Mouse (Mus musculus) hindbrain, embryonic 13.5 days (tissue): Measurements from ENCODE around the gene Mpl. TPM values are rescaled to one million over a fixed set of nuclear protein-coding genes. Genes with fewer than 3 reads are reported as not detected.

Experiments used
- ATAC-seq: fragments of 200-750 bp; cut with Nextera tagmentation; 2 replicates; pipeline ENCODE4 v1.8.0; 2017; ENCODE audit warnings: moderate TSS enrichment; ENCODE audit not compliant: low FRiP score
- H3K27ac ChIP-seq: fragments of 300-500 bp; sonication (generic); 2 replicates; pipeline ENCODE4 v1.5.1; 2015; ENCODE audit warnings: inconsistent platforms, mild to moderate bottlenecking, moderate library complexity
- H3K27me3 ChIP-seq: fragments of 300-500 bp; sonication (generic); 2 replicates; pipeline ENCODE4 v1.6.1; 2015; ENCODE audit warnings: mild to moderate bottlenecking, inconsistent platforms
- H3K36me3 ChIP-seq: fragments of 300-500 bp; sonication (generic); 2 replicates; pipeline ENCODE4 v1.6.1; 2015; ENCODE audit warnings: mild to moderate bottlenecking, inconsistent platforms
- H3K4me1 ChIP-seq: fragments of 300-500 bp; sonication (generic); replicated peaks from 2 replicates; pipeline ENCODE4 v1.6.1; 2015; ENCODE audit warnings: inconsistent platforms
- H3K4me2 ChIP-seq: fragments of 300-500 bp; sonication (generic); 2 replicates; pipeline ENCODE4 v1.6.1; 2015; ENCODE audit warnings: inconsistent platforms, mild to moderate bottlenecking, moderate library complexity
- H3K4me3 ChIP-seq: fragments of 300-500 bp; sonication (generic); 2 replicates; pipeline ENCODE4 v1.5.1; 2015; ENCODE audit warnings: mild to moderate bottlenecking, inconsistent platforms
- H3K9ac ChIP-seq: fragments of 300-500 bp; sonication (generic); 2 replicates; pipeline ENCODE4 v1.6.1; 2015; ENCODE audit warnings: mild to moderate bottlenecking, inconsistent platforms
- H3K9me3 ChIP-seq: fragments of 300-500 bp; sonication (generic); 2 replicates; pipeline ENCODE4 v1.6.1; 2016; ENCODE audit warnings: inconsistent platforms
- WGBS: fragments of 180-500 bp; shearing (Covaris S2); methylation state at CpG from one replicate; pipeline ENCODE4 v1.1.7; 2015; 5-methylcytosine and 5-hydroxymethylcytosine counted together
- polyA plus RNA-seq: library from polyadenylated mRNA; unstranded; fragments of >200 nt; fragmentation: Nextera tagmentation; extraction: Ambion mirVana; gene quantifications from 2 replicates; pipeline ENCODE4 v1.2.1, GENCODE M21; 2015

The Mpl gene
- 0.26 and 0.32 TPM in 2 replicates for polyA plus RNA-seq

DNA sequence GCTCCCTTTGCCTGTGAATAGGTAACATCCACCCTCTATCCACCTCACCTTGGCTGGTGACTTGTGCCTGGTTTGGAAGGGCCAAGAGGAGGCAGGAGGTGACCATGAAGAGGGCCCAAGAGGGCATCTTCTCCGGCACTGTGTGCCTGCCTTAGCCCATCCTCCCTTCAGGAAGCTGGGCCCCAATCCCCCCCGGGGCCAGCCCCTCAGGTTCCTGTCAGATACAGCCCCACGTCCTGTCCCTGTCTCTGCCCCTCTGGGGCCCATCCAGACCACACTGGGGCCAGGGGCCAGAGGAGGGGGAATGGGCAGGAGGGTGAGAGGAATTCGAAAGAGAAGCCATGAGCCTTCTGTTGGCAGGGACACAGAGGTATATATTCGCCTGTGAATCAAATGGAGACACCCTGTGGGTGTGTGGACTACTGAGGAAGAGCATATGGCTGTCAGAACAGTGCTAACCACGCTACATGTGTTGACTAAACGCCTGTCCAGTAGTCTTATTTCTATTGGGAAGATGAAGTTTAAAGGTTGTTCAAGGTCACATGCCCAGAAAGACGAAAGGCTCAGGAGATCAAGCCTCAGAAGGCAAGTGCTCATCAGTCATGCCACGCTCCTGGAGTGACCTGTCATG, at the start of gene Mpl:
TSS of gene Mpl (minus strand) at position 169 of the 631 bp plus-strand sequence.
- Histone ChIP-seq H3K27me3 (no peaks in the 10 kb centered on the region), H3K9me3 (no peaks in the 10 kb centered on the region), H3K36me3 (no peaks in the 10 kb centered on the region), H3K4me3 (no peak within 1 kb of the TSS), H3K27ac (no peak within 1 kb of the TSS), H3K9ac (no peak within 1 kb of the TSS), H3K4me2 (no peak within 1 kb of the TSS), H3K4me1 (no peaks in the 10 kb centered on the region)
- ATAC-seq: no peak
- 72% methylated on average over 9 of the region's 9 CpGs for WGBS

DNA sequence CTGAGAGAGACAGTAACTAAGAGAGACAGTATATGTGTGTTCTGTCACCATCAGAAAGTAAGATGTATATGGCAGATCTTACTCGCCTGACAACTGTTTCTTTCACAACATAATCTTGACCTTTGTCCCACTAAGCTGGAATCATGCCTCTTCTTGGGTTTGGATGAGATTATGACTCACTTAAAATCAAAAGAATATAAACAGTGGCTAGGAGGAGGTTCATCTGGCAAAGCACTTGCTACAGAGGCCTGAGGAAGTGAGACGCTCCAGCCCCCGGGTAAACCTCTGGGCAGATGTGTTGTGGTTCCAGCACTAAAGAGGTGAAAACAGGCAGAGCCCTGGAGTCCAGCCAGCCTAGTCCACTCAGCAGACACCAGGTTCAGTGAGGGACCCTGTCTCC, 48.2 kb upstream of the Mpl start:
- no peak for ATAC-seq
- Histone ChIP-seq H3K36me3 (no peaks in the 10 kb centered on the region), H3K9ac (no peak overlapping the region), H3K4me2 (no peak overlapping the region), H3K9me3 (no peaks in the 10 kb centered on the region), H3K27me3 (no peaks in the 10 kb centered on the region), H3K27ac (no peak overlapping the region), H3K4me3 (no peak overlapping the region), H3K4me1 (no peaks in the 10 kb centered on the region)
- WGBS: 91% methylated on average over 3 of the region's 3 CpGs

DNA sequence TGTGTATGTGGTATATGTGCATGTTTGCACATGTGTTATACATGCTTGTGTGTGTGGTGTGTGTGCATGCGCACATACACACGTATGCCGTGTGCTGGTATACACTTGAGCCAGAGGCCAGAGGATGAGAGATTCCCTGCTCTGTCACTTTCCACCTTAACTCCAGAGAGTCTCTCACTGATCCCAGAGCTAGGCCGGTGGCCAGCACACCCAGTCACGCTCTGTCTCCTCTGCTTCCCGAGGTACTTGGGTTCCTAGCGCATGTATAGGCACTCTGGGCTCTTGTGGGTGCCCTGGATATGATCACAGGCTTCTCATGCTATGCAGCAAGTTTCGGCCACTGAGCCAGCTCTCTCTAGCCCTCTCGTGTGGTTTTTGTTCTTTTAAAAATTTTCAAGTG, 43.5 kb upstream of the Mpl start:
- 60% methylated on average over 9 of the region's 9 CpGs for WGBS
- no peak overlapping the region for H3K4me2 ChIP-seq
- no peak overlapping the region for H3K4me3 ChIP-seq
- H3K9me3 ChIP-seq: no peaks in the 10 kb centered on the region
- no peak for ATAC-seq
- no peaks in the 10 kb centered on the region for H3K36me3 ChIP-seq
- no peak overlapping the region for H3K9ac ChIP-seq
- H3K27me3 ChIP-seq: no peaks in the 10 kb centered on the region
- no peaks in the 10 kb centered on the region for H3K4me1 ChIP-seq
- H3K27ac ChIP-seq: no peak overlapping the region

DNA sequence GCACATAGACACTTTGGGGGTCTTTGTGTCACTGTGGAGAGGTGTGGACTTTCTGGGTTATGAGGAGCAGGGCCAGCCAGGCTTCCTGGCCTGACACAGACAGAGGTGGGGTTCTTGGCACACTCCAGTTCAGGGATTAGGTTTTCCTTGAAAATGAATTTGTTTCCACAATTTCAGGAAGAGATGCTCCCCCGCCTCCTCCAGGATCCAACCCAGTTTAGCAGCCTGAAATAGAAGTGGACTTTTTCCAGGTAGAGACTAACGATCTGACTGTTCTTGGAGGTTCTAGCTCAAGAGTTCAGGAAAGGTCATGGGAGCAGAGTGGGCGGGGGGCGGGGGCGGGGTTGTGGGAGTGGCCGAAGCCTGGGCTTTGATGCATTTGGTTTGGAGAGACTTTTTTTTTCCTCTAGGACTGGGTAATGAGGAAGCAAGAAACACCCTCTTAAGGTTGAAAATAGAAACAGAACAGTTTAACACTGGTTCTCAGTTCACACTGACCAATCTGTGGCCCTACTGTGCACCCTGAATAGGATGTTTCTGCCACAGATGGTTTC, 42.9 kb upstream of the Mpl start:
- Histone ChIP-seq H3K4me2 (no peak overlapping the region), H3K9me3 (no peaks in the 10 kb centered on the region), H3K4me1 (no peaks in the 10 kb centered on the region), H3K4me3 (no peak overlapping the region), H3K9ac (no peak overlapping the region), H3K36me3 (no peaks in the 10 kb centered on the region), H3K27me3 (no peaks in the 10 kb centered on the region), H3K27ac (no peak overlapping the region)
- WGBS: 48% methylated on average over 6 of the region's 6 CpGs
- no peak for ATAC-seq

DNA sequence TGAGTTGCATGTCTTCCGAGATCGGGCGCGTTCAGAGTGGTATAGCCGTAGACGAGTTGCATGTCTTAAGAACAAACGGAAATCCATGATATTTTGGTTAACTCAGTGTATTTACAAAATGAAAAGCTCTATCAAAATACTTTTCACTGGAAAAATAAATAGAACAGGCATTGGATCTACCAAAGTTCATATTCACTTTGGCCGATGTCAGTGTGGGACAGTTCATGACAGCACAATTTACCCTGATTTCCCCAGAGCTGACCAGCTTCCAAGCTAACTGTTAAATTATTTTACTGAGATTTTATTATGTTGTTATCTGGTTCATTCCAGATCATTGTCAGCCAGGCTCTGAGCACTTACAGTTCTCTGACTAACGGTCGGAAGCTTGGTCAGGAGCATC, 33.1 kb upstream of the Mpl start:
- Histone ChIP-seq H3K4me3 (no peak overlapping the region), H3K27ac (no peak overlapping the region), H3K4me1 (no peaks in the 10 kb centered on the region), H3K9ac (no peak overlapping the region), H3K27me3 (no peaks in the 10 kb centered on the region), H3K36me3 (no peaks in the 10 kb centered on the region), H3K4me2 (no peak overlapping the region), H3K9me3 (no peaks in the 10 kb centered on the region)
- 93% methylated on average over 10 of the region's 10 CpGs for WGBS
- ATAC-seq: no peak

DNA sequence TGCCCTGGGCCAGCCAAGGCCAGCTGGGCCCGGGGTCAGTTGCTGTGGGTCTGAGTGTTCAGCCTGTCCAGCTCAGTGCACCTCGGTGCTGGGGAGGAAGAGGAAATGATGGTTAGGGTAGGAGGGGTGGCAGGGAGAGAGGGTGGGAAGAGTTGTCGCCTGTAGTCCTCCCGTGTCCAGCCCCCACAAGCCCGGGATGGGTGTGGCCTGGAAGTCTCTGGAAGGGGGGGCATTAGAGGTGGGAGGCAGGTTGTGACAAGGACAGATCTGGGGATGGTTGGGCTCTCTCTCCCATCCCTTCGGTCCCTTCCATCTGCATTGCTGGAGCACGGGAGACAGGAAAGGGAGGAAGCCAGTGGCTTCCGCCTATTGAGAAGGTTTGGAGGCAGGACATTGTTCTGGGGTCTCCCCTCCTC, 32.4 kb upstream of the Mpl start, which contains the start of gene Tie1:
TSS of gene Tie1 (minus strand) at position 345 of the 416 bp plus-strand sequence.
- H3K4me2 ChIP-seq: no peak within 1 kb of the TSS

DNA sequence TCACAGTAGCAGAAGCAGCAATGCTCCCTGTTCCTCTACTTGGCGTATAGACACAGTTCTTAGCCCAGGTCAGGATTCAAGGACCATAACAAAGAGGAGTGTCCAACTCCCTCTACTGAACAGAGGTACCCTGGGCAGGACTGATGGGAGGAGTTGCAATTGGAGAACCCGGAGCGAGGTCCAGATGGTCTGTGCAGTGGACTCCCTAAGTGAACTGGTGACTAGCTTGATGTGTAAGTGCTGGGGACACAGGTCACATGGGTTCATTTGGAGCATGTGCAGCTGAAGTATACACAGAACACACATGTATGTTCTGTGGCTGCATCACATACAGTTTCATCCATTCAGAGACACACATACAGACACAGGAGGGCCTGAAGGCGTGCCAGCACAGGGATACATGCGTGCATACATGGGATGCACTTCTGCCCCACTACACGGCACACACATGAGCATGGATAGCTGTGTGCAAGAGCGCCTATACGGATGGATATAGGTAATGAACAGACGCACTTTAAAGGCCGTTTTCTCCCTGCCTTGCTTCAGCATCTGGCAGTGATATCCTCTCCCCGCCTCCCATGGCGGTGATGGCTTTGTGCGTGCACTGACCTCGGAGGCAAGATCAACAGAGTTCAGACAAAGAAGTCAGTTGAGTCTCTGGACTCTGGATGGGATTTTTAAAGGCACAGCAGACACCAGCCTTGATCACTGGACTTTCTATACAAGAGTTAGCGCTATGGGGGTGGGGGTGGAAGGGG, 19.6 kb upstream of the Mpl start:
- 0 out of 2 replicates have a peak overlapping the region, but pooled peaks have one; percentile 5 for H3K9ac ChIP-seq
- no peak overlapping the region for H3K27ac ChIP-seq
- no peak for ATAC-seq
- no peaks in the 10 kb centered on the region for H3K9me3 ChIP-seq
- peaks cover 9% of the 10 kb centered on the region for H3K4me1 ChIP-seq
- no peak overlapping the region for H3K4me3 ChIP-seq
- no peaks in the 10 kb centered on the region for H3K27me3 ChIP-seq
- no peaks in the 10 kb centered on the region for H3K36me3 ChIP-seq
- 37% methylated on average over 15 of the region's 15 CpGs for WGBS
- no peak overlapping the region for H3K4me2 ChIP-seq

More for the DNA sequence above, 32.4 kb upstream of the Mpl start, which contains the start of gene Tie1:
- H3K27me3 ChIP-seq: no peaks in the 10 kb centered on the region
- H3K27ac ChIP-seq: no peak within 1 kb of the TSS
- H3K4me1 ChIP-seq: no peaks in the 10 kb centered on the region
- H3K36me3 ChIP-seq: no peaks in the 10 kb centered on the region
- no peaks in the 10 kb centered on the region for H3K9me3 ChIP-seq
- ATAC-seq: no peak
- no peak within 1 kb of the TSS for H3K4me3 ChIP-seq
- WGBS: 82% methylated on average over 8 of the region's 8 CpGs
- no peak within 1 kb of the TSS for H3K9ac ChIP-seq

DNA sequence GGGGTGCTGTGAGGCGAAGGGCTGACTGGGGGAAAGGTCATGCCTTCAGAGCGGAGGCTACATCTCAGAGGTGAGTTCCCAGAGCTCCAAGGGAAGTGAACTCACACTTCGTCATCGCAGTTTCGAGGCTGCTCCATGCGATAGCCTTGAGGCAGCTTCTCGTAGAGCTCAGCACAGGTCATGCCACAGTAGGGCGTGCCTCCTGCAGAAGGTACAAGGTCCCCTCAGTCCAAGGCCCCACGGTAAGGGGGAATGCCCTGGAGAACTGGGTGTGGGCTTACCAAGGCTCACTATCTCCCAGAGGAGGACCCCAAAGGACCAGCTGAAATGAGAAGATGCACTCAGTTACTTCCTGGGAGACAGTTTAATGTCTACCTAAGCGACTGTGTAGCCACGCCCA, 15.4 kb upstream of the Mpl start:
- H3K4me3 ChIP-seq: no peak overlapping the region
- no peak for ATAC-seq
- H3K27ac ChIP-seq: no peak overlapping the region
- no peak overlapping the region for H3K9ac ChIP-seq
- H3K27me3 ChIP-seq: no peaks in the 10 kb centered on the region
- H3K4me2 ChIP-seq: no peak overlapping the region
- no peaks in the 10 kb centered on the region for H3K36me3 ChIP-seq
- WGBS: 94% methylated on average over 11 of the region's 11 CpGs
- H3K4me1 ChIP-seq: peaks cover 9% of the 10 kb centered on the region
- no peaks in the 10 kb centered on the region for H3K9me3 ChIP-seq

DNA sequence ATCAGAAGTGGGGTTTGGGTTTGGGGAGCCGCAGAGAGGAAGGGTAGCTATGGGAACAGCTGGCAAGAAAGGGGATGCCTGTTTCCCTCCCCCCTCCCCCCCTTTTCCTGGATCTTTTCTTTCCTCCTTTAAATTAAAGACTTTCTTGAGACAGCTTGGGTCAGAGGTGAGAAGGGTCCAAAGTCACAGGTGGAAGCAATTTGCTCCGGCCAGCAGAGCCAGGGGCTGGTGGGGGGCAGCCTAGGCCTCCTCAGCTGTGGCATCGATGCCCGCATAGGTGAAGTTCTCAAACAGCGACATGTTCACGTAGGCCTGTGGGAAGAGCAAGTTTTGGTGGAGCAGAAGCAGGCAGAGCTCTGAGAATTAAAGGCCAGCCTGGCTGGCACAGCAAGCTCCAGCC, 14.0 kb upstream of the Mpl start:
- no peaks in the 10 kb centered on the region for H3K36me3 ChIP-seq
- no peak overlapping the region for H3K27ac ChIP-seq
- no peaks in the 10 kb centered on the region for H3K27me3 ChIP-seq
- no peaks in the 10 kb centered on the region for H3K4me1 ChIP-seq
- H3K9me3 ChIP-seq: no peaks in the 10 kb centered on the region
- no peak overlapping the region for H3K9ac ChIP-seq
- no peak overlapping the region for H3K4me3 ChIP-seq
- ATAC-seq: no peak
- no peak overlapping the region for H3K4me2 ChIP-seq
- WGBS: 82% methylated on average over 6 of the region's 6 CpGs

DNA sequence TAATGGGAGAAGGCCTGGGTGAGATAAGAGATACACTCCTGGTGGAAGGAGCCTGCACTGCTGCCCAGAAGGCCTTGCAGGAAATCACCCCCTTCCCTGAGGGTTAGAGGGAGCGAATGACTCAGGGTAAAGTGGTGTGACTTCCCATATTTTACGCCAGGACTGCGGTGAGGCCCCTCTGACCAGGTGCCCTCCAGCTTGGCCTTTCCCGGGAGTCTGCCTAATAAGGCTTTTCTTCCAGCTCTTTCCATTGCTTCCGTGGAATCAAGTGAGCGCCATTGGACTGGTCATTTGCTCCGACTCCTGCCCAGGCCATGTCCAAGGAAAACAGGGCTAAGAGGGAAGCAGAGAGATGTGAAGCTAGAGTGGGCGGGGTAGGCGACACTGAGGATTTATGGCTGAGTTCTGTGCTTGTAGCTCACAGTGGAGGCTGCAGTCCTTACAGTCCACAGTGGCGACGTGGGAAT, 8.4 kb upstream of the Mpl start:
- no peak for ATAC-seq
- Histone ChIP-seq H3K4me2 (no peak overlapping the region), H3K9ac (no peak overlapping the region)

DNA sequence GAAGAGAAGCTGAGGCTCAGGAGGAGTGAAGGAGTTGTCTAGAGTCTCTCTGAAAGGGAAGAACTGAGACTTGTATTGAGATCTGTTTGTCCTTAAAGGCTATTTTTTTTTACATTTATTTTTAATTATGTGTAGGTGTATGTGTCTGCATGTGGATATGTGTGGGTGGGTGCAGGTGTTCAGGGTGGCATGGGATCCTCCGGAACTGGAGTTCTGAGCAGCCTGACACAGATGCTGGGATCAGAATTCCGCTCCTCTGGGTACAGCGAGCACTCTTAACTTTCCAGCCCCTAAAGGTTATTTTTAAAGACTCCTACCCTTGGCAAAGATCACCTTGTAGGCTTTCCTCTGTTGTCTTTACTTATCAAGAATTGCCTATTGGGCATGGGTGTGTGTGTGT, 7.6 kb upstream of the Mpl start:
- H3K4me3 ChIP-seq: no peak overlapping the region
- H3K27me3 ChIP-seq: no peaks in the 10 kb centered on the region
- H3K9me3 ChIP-seq: no peaks in the 10 kb centered on the region
- no peak overlapping the region for H3K4me2 ChIP-seq
- WGBS: 86% methylated on average over 3 of the region's 3 CpGs
- no peaks in the 10 kb centered on the region for H3K36me3 ChIP-seq
- H3K4me1 ChIP-seq: no peaks in the 10 kb centered on the region
- no peak for ATAC-seq
- no peak overlapping the region for H3K27ac ChIP-seq
- H3K9ac ChIP-seq: no peak overlapping the region

More for the DNA sequence above, 8.4 kb upstream of the Mpl start:
- no peaks in the 10 kb centered on the region for H3K9me3 ChIP-seq
- no peaks in the 10 kb centered on the region for H3K36me3 ChIP-seq
- 60% methylated on average over 11 of the region's 11 CpGs for WGBS
- no peaks in the 10 kb centered on the region for H3K4me1 ChIP-seq
- H3K27me3 ChIP-seq: no peaks in the 10 kb centered on the region
- H3K4me3 ChIP-seq: no peak overlapping the region
- no peak overlapping the region for H3K27ac ChIP-seq

DNA sequence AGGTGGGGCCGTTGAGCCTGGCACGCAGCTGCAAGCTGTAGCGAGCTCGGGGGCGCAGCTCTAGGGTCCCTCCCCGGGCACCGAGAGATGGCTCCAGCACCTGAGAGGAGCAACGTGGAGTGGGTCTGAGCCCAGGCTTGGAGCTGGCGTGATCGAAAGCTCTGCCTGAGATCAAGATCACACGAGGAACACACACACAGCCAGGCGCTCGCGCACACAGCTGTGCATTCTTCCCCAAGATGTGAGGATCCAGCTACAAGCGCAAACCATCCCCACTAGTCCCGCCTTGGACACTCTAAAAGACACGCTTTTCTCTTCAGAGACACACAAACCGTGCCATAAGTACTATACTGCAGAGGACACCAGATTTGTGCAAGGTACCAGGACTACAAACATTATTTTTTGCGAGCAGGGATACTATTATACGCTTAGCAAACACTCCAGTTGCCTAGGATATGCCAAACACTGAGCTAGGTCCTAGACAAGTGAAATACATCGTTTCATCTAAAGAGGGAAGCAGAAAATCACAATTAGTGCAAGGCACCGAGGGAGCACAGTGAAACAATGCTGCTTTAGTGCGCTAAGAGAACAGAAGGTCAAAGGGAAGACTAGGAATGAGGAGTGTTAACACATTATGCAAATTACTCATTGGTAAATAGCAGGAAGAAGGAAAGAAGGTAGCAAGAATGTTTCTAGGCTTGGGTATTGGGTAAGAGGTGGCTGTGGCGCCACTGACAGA, 10.7 kb downstream of the Mpl start:
- H3K27ac ChIP-seq: peak overlapping the region; percentile 48
- peak; percentile 41 for ATAC-seq
- H3K4me1 ChIP-seq: peaks cover 19% of the 10 kb centered on the region
- peak overlapping the region; percentile 69 for H3K9ac ChIP-seq
- no peaks in the 10 kb centered on the region for H3K36me3 ChIP-seq
- peaks cover 34% of the 10 kb centered on the region for H3K27me3 ChIP-seq
- peak overlapping the region; percentile 45 for H3K4me3 ChIP-seq
- H3K4me2 ChIP-seq: peak overlapping the region; percentile 80
- 18% methylated on average over 24 of the region's 24 CpGs for WGBS
- H3K9me3 ChIP-seq: no peaks in the 10 kb centered on the region
